Mouse (Mus musculus) lung, adult 2 months (tissue): ENCODE measurements around the gene Gpr137b.
"Not testable (repeated sequence)": the region's sequence is repeated elsewhere in the genome, so short reads cannot be mapped to it uniquely, and the experiment has no call there.

Experiments
- CTCF ChIP-seq: fragments of 200-500 bp; IDR thresholded peaks from 2 replicates; pipeline ENCODE4 v1.5.1; 2011; ENCODE audit warnings: mild to moderate bottlenecking, low read length, control low read depth; ENCODE audit not compliant: insufficient read depth
- POLR2A ChIP-seq: fragments of 200-500 bp; IDR thresholded peaks from 2 replicates; pipeline ENCODE4 v1.6.1; 2011; ENCODE audit warnings: low read depth, mild to moderate bottlenecking, control low read depth, low read length, borderline replicate concordance; ENCODE audit errors: extremely low read depth

GRCm38 (mm10) chr13:13347634-13348412 is 46.0 kb downstream of the Gpr137b start:
- TF ChIP-seq CTCF, POLR2A: not testable (repeated sequence)
